Mouse (Mus musculus) olfactory bulb, adult 2 months (tissue): ENCODE measurements around the gene Tlr4.

ENCODE experiments used
- CTCF ChIP-seq: fragments of 200-500 bp; IDR thresholded peaks from 2 replicates; pipeline ENCODE4 v1.5.1; 2012; ENCODE audit warnings: low read depth, mild to moderate bottlenecking, low read length, moderate library complexity; ENCODE audit not compliant: insufficient read depth
- POLR2A ChIP-seq: fragments of 200-500 bp; IDR thresholded peaks from 2 replicates; pipeline ENCODE4 v1.6.1; 2012; ENCODE audit warnings: mild to moderate bottlenecking, low read depth, low read length, moderate library complexity; ENCODE audit not compliant: insufficient read depth

DNA sequence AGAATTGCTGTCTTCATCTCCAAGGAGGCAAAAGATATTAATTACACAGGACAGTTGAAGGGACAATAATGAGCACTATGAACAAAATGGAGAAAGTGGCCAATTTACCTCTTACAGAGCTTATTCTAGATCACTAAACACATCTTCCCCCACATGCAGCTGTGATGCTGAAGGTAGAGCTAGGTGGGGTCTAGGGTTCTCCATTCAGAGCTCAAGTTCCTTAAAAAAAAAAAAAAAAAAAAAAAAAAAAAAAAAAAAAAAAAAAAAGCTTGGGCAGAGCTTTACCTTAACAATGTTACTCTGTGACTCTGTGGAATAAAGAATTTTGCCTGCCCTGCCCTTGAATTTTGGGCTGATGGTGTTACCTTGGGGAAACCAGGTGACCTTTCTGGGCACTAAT is 46.0 kb downstream of the Tlr4 start:
- TF ChIP-seq CTCF: no peak
- no peak for TF ChIP-seq POLR2A
